Mouse (Mus musculus) thymus, postnatal 14 days (tissue): ENCODE results near the gene Gnb1l.
A peak's percentile ranks its signal among the peaks of the same experiment; 100 is the strongest.

Experiments
- DNase-seq: peaks from one replicate; pipeline ENCODE4 v3.0.0; 2021

The Gnb1l gene

DNA sequence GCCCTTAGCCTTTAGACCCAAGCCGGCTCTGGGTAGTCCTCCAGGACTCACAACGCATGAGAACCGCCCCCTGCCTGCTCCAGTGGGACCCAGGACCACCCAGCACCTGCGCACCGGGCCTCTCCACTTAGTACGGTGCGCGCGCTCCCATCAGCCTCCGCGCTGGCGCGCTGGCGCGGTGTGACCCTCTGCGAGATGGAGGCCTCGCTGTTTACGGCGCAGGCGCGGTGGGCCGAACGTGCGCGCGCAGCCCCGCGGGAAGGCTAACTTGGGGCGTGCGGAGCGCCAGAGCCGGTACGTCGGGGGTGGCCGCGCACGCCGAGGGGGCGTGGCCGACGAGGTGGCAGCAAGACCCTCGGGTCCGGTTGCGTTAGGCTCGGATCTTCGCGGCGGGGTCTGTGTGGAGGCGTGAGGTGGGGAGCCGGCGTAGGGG lies at the start of gene Gnb1l, which contains the start of gene Rtl10:
Gene Gnb1l (plus strand): TSS at position 156 of the 433 bp plus-strand sequence.
Gene Rtl10 (plus strand): TSS at position 344 of the 433 bp plus-strand sequence.
- peak; percentile 99 for DNase-seq

DNA sequence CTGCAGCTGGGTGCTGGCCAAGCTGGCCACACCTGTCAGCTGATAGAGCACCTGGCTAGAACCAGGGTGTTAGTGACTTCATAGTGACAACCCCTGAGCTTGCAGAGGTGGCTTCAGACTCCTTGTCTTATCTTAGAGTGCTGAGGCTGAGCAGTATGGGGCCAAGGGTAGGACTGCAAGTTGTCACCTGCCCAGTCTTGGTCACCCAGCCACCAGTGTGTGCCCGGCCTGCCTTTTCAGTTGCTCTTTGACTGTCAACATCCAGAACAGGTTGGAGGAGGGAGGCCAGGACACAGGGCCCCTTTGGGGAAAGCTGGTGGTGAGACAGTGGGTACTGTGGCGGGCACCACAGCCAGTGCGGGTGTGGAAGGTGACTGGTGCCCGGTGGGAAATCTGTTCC lies 49.5 kb upstream of the Gnb1l start:
- no peak for DNase-seq

DNA sequence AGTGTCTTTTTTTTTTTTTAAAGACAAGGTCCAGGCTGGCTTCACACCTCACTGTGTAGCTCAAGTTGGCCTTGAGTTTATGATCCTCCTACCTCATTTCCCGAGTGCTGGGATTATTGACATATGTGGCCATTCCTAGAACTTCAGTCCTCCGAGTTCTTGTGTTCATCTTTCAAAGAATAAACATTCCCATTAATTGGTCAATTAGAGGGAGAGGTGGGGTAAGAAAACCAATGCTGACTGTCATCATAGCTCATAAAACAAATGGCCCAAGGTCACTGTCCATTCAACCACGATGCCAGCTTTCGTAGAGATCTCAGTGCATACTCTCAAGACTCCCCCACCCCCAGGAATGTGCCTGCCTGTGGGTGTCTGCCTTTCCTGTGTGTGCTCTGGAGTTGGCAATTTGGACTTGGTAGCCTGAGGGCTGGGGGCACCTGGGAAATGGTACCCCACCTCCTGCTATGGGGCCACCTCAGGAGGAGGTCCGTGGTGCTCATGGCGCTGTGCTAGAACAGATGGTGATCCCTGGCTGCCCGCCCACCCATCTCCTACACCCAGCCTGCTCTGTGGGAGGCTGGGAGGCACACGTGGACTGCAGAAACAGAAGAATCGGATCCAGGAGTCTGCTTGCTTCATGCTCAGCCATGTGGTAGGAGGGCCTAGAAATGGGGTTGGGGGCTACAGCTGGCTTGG lies 46.9 kb upstream of the Gnb1l start:
- no peak for DNase-seq

DNA sequence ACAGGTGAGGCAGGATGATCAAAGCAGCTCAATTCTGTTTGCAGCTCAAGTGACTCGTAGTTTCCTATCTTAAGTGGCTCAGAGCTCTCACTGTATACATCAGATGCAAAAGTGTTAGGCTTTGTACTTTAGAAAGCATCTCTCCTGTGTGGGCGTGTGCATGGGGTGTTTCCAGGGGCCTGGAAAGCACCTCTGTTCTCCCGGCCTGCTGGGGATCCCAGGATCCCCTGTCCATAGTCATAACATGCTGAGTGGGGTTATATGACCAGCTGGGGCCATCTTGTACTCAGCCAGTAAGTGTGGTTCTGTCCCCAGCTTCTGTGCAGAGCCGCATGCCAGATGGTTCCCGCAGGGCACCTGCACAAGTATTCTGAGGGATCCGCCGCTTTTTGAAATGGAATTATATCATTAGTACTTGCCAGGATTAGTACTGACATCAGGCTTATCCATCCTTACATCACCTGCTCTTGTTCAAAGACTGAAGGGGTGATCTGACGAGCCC lies 46.1 kb upstream of the Gnb1l start:
- DNase-seq: no peak

DNA sequence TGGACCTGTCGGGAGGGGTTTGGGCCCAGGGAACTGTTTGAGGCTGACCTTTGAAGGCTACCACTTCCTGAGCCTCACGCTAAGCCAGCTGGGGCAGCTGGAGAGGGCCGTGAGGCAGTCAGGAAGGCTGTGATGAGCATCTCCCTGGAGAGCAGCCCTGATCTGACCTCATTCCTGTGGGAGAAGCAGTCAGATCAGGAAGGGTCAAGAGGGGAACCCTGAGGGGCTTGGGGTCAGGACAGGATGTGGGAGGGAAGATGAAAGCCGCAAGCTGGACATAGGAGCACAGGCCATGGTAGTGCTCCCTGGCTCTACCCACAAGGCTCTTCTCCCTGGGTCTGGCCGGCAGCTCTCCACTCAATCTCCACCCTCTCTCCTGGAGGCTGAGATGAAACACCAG lies 44.7 kb upstream of the Gnb1l start:
- DNase-seq: no peak

DNA sequence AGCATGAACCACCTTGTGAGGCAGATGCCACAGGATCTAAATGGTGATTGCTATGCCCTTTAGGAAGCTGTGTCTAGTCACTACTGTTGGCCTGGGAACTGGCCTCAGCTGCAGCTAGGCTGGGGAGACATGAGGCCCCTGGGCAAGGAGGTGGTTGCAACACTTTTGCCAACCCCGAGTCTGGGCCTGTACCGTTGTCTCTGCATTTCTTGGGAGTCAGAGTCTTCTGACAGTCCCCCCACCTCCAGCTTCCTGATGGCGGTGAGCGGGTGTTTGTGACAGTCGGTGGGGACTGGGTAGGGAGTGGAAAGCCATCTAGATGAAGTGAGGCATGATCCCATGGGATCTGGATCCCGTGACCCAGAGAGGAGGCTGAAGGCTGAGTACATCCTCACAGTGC lies 43.1 kb upstream of the Gnb1l start:
- DNase-seq: no peak

DNA sequence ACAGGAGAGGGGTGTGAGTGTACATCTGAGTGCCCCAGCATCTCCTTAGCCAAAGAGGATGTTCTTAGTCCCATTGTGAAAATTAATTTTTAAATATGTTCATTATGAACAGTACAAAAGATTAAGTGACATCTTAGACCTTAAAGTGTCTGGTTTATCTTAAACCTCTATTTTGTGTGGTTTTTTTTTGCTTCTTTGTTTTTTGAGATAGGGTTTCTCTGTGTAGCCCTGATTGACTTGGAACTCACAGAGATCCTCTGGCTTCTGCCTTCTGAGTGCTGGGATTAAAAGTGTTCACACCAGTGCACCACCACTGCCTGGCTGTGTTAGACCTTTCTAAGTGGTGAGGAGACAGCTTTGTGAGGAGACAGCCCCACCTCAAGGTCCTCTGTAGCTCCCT lies 39.9 kb upstream of the Gnb1l start:
- no peak for DNase-seq

DNA sequence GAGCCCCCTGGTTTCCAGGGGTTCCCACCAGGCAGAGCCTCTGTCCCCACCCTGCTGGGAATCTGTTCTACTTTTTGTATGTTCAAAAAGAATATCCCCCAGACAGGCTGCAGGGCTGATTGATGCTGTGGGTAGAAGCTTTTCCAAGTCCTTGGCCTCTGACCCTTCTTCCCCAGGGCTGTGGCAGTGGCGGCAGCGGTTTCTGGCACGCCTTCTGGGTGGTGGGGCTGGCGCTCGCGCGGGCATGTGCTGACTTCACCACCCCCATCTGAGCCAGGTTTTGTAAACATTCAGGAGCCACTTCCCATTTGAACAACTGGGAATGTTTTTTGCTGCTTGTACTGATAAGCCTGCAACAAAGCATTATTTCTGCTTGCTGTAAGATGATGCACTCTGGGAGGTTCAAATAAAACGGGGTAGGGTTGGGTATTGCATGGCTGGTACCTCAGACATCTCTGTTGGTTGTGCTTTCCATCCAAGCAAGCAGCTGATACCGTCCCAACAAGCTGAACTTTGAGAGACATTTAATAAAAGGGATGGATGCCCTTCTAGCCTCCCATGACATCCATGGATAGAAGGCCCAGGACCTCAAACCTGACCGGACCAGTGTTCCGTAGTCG lies 39.1 kb upstream of the Gnb1l start:
- peak; percentile 72 for DNase-seq

DNA sequence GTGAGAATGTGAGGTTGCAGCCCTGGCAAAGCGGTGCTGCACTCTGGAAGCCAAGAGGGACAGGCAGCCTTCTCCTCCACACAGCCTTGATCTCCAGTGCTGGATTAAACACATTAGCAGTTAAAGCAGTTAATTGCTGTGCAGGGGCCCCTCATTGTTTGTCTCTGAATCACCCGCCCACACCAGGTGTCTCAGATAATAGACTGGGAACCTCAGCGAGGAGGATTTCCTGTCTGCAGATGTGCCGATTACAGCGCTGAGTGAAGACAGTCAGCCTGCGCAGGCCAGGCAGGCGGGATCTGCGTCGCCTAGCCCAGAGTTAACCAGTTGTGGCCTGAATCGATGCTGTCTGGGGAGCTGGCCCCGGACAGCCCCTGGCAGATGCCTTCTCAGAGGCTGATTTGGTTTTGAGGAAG lies 38.5 kb upstream of the Gnb1l start:
- DNase-seq: peak; percentile 89

DNA sequence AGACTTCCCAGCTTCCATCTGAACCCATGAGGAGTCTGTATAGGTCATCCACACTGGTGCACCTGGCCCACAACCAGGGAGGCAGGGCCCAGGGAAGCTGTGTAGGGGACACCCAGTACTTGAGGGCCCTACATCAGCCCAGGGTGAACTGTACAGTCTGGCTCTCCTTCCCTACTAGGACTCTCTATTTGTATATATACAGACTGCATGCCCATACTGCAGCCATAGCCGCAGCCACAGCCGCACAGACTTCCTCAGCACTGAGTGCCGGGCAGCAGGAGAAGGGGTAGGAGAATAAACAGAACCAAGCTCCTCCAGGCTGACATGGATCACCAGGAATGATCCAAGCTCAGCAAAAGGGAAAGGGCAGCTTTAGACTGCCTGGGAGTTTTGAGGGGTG lies 37.7 kb upstream of the Gnb1l start:
- peak; percentile 37 for DNase-seq

DNA sequence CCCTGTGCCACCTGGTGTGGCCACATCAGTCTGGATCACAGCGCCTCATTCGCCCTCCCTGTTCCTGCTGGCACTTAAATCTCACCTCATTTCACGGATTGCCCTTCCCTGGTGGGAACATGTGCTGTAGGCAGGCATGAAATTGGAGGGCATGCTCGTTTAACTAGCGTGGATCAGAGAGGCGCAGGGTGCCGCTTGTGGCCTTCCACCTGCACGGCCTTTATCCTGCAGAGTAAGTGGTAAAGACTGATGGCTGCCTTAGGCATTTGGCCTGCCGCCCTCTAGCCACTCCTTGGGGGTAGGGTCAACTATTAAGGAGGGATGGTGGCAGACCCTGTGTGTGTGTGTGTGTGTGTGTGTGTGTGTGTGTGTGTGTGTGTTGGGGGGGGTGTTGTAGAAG lies 36.5 kb upstream of the Gnb1l start:
- peak; percentile 54 for DNase-seq

DNA sequence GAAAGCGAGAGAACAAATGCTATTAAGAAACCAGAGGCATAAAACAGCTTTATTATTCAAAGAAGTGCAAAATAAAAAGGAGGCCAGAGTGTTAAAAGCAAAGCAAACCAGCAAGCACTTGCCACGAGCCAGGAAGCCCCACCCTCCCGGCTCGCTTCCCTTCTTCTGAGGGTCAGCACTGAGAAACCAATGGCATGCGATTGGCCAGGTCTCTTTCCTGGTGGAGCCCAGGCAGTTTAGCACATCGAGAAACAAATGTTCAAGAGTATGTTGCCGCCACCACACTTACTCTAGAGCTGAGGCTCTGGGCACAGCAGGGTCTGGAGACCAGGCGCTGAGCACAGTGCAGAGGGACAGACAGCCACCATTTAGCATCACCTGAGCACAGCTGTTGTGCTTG lies 35.9 kb upstream of the Gnb1l start:
- DNase-seq: peak; percentile 58

DNA sequence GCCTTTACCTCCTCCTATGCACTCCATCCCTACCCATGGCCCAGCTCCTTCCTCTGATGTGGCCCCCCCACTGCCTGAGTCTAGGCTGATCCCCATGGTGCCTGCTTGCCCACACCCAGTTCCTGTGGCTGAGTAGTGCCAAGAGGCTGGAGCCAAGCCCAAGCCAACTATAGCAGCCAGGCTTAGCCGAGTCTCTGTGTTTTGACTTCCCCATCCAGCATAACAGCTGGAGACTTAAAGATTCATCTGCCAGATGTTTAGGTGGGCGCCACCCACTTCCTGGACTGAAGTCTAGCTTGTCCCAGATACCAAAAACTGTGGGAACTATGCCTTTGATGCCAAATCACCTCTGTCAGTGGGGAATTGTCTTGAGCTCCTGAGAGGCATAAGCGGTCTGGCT lies 34.2 kb upstream of the Gnb1l start:
- peak; percentile 51 for DNase-seq

DNA sequence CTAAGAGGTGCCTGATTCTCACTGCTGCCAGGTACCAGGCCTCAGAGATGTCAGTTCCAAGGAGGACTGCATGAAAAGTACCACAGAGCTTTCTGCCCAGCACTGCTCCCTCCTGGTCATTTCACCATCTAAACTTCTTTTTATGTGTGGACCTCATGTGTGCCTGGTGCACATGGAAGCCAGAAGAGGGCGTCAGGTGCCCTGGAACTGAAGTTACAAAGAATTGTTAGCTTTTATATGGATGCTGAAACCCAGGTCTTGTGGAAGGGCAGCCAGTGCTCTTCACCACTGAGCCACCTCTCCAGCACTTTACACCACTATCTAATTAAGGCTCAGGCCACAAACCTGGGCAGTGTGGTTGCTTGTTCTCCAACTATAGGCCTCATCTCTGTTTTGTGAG lies 27.7 kb upstream of the Gnb1l start:
- DNase-seq: no peak

DNA sequence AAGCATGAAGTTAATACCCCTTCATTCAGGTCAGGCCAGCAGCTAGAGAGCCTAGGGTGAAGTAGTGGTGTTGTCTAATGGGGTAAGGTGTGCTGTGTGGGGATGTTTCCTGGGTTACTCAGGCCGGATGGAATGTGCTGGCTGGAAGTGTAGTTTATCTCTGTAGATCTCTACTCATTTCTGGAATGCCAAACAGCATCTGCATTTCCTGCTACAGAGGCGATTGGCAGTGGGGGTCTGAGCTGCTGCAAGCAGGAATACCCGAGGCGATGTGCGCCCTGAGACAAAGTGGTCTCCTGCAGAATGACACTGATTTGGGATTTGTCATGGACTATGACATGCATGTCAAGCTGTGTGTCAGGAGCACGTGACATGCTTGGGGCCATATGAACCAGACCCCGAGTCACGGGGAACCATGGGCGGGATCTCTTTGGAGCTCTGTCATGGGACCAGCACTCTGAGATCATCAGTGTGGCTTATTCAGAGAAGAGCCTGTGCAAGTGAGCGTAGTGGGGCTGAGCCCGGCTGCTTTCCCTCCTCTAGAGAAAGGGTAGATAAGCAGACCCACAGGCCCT lies 27.0 kb upstream of the Gnb1l start:
- DNase-seq: no peak

DNA sequence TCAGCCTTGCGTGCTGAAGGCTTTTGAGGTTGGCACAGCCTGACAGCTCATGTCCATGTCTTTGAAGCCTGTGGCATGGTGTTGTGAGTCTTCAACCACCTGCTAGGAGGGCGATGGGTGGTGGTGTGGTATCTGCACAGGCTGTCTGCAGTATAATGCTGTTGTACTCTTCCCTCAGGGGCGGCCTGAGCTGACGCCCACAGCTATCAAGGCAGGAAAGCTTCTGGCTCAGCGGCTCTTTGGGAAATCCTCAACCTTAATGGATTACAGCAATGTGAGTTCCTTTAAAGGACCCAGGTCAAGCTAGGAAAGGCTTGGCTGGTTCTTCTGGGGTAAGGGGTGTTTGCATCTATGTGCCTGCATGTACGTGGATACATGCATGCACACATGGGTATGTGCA lies 26.5 kb upstream of the Gnb1l start:
- DNase-seq: no peak

DNA sequence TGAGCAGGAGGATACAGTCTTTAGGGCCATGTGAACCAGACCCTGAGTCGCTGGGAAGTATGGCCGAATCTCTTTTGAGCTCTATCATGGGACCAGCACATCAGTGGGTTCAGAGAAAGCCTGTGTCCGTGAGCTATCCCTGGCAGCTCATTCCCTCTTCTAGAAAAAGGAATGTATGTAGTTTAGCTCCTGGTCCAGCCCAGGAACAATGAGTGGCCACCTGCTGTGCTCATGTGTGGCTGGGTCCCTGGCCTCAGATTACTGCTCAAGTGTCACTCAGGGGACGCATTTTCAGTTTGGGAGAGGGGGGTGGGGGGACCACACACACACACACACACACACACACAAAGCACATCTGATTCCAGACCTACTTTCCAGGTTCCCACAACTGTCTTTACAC lies 26.1 kb upstream of the Gnb1l start:
- DNase-seq: no peak

DNA sequence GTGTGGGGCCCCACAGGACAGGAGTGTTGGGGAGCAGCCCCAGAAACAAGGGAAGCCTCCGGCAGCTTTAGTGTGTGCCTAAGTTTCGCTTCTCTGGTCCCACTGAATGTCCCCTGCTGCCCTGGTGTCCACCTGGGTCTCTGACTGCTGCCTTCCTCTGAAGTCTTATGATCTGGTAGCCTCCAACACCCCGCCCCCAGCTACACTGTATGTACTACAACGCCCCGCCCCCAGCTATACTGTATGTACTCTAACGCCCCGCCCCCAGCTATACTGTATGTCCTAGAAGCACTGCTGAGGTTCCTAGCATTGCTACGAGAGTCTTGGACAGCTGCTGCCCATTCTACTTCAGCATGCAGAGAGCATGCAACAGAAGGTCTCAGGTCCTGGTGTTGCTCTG lies 25.5 kb upstream of the Gnb1l start:
- peak; percentile 54 for DNase-seq

DNA sequence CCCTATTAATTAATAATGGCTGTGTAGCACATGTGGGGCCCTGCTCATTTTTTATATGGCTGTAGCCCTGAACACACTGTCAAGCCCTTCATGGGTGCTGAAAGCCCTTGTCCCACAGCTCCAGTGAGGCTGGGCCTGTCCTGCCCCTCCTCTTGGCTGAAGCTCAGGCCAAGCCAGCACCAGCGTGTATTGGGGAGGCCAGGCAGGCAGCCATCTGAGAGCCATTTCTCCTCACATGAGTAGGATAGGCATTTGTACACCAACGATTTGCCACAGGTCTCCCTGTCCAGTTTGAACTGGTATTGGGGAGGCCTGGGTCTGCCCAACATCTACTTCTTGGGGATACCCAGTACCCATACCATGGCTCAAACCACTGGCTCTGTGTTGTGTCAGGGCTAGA lies 24.5 kb upstream of the Gnb1l start:
- no peak for DNase-seq

DNA sequence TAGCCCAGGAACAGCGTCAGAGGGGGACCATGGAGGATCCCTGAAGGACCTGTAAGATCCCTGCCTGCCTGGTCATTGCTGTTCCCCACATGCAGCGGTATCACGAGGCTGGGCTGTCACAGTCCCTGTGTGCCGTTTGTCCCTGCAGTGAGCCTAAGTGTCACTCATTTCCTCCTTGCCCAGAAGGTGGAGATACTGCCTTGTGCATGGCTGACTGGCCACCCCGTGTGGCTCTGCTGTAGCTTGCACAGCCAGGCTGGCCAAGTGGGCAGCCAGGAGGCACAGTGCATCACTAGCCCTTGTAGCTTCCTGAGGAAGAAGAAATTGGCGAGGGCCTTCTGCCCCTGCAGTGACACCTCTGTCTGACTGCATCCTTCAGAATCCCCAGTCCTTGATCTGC lies 20.5 kb upstream of the Gnb1l start:
- no peak for DNase-seq

DNA sequence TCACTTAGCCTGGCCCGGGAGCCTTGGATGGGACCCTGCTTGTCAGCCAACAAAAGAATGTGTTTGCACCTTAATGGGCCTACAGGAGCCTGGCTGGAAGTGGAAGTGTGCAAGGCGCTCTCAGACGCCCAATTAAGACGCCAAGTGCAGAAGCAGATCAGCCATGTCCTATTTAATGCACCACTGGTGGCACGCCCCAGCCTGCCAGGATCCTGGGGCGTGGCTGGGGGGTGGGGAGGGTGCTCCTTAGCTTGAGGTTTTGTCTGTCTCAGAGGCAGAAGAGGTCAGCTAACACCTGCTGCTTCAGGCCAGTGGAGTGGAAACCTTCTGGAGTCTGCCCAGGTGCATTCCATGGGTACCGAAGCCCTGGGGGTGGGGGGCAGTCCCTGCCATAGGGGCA lies 18.8 kb upstream of the Gnb1l start:
- no peak for DNase-seq

DNA sequence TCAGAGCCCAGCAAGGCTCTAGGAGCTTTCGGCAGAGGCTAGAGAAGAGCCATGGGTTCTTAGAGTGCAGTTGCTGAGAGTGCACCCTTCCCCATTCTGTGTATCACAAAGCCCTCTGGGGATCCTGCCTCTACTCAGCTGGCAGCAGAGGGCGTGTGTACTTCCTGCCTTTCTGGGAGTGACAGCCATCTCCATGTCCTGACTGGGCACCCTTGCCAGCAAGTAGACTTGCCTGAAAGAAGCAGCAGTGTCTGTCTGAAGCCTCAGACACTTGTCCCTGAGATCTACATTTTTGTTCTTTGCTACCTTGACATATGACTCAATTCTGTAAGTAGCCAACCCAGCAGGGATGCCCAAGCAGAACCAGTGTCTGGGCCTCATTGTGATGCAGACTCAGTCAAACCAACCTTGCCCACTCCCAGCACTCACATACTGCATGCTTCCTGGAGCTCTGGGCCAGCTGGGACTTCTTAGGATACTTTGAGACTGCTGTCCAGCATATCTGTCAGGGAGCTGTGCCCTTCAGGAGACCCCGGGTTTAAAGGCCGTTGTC lies 17.5 kb upstream of the Gnb1l start:
- DNase-seq: peak; percentile 50

DNA sequence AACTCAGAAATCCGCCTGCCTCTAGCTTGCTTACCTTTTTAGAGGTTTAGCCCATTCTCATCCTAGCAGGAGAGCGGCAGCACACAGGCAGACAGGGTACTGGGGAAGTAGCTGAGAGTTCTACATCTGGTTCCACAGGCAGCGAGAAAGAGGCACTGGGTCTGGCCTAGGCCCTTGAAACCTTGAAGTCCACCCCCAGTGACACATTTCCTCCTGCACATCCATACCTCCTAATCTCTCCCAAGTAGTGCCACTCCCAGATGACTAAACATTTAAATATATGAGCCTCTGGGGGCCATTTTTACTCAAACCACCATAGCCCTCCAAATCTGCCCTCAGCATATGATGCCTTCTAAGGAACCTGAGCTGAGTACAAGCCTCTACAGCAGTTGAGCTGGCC lies 16.1 kb upstream of the Gnb1l start:
- DNase-seq: no peak

DNA sequence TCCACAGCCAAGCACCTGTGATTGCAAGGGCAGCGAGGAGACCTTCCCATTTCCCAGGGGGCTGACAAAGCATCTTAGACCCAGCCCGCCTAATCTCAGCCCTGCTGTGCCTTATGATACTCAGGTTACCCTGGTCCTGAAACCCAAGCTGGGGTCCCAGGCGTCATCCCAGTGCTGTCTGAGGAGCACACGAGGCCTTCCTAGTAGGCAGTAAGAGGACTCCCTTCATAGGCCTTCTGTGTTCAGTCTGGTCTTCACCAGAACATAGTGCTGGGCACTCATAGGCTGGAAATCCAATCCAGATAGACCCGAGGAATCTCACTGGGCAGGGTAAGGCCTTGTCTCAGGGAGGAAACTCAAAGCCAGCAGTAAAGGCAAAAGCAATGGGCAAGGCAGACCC lies 14.7 kb upstream of the Gnb1l start:
- no peak for DNase-seq
